Mouse (Mus musculus): ENCODE data around the gene Slc22a8. TPM values are rescaled to one million over a fixed set of nuclear protein-coding genes. Genes with fewer than 3 reads are reported as not detected.

Slc22a8 gene
- polyA plus RNA-seq, 1 experiment from 2014 or later, result not detected

GRCm38 (mm10) chr19:8642086-8642485 lies 51.0 kb downstream of the Slc22a8 start:
- no peaks in the 10 kb centered on the region for H3K9me3 ChIP-seq (ENCODE audit: control insufficient read depth, low read length)
- 45% methylated on average over 5 of the region's 5 CpGs for WGBS

GRCm38 (mm10) chr19:8646393-8646792 lies 55.3 kb downstream of the Slc22a8 start:
- no peak overlapping the region for H3K4me2 ChIP-seq (ENCODE audit: low read length)
- no peaks in the 10 kb centered on the region for H3K9me3 ChIP-seq (ENCODE audit: control insufficient read depth, low read length)
- no peak for ATAC-seq (ENCODE audit: insufficient number of reproducible peaks, insufficient read depth, low FRiP score, low read depth)
- WGBS, result 76% methylated on average over 2 of the region's 2 CpGs
- 0 out of 4 replicates have a peak, but pooled peaks cover 0 to 2% of the 10 kb centered on the region in 2 experiments for H3K4me1 ChIP-seq (ENCODE audit: control insufficient read depth in 2 of 2, insufficient read depth in 2 of 2, low read length in 2 of 2)
- H3K9ac ChIP-seq (ENCODE audit: low read length), result no peak overlapping the region
- no peaks in the 10 kb centered on the region for H3K27me3 ChIP-seq (ENCODE audit: control insufficient read depth, insufficient read depth, low read length)
- no peak overlapping the region for H3K4me3 ChIP-seq (ENCODE audit: control insufficient read depth in 1 of 2, insufficient read depth in 1 of 2, low read depth in 1 of 2, low read length in 2 of 2)
- no peaks in the 10 kb centered on the region for H3K36me3 ChIP-seq (ENCODE audit: control insufficient read depth, insufficient read depth, low read length)
- H3K27ac ChIP-seq (replicated peaks in 1 of 2; ENCODE audit: control insufficient read depth in 1 of 2, insufficient read depth in 1 of 2, low read depth in 2 of 2, low read length in 2 of 2), result no peak overlapping the region

More at GRCm38 (mm10) chr19:8642086-8642485, 51.0 kb downstream of the Slc22a8 start:
- no peak overlapping the region for H3K27ac ChIP-seq (replicated peaks in 1 of 2; ENCODE audit: control insufficient read depth in 1 of 2, insufficient read depth in 1 of 2, low read depth in 2 of 2, low read length in 2 of 2)
- H3K36me3 ChIP-seq (ENCODE audit: control insufficient read depth, insufficient read depth, low read length), result no peaks in the 10 kb centered on the region
- H3K4me3 ChIP-seq (ENCODE audit: control insufficient read depth in 1 of 2, insufficient read depth in 1 of 2, low read depth in 1 of 2, low read length in 2 of 2), result no peak overlapping the region
- H3K9ac ChIP-seq (ENCODE audit: low read length), result no peak overlapping the region
- no peak for ATAC-seq (ENCODE audit: insufficient number of reproducible peaks, insufficient read depth, low FRiP score, low read depth)
- no peak overlapping the region for H3K4me2 ChIP-seq (ENCODE audit: low read length)
- H3K4me1 ChIP-seq (ENCODE audit: control insufficient read depth in 2 of 2, insufficient read depth in 2 of 2, low read length in 2 of 2), result 0 out of 4 replicates have a peak, but pooled peaks cover 0 to 2% of the 10 kb centered on the region in 2 experiments
- no peaks in the 10 kb centered on the region for H3K27me3 ChIP-seq (ENCODE audit: control insufficient read depth, insufficient read depth, low read length)

DNA sequence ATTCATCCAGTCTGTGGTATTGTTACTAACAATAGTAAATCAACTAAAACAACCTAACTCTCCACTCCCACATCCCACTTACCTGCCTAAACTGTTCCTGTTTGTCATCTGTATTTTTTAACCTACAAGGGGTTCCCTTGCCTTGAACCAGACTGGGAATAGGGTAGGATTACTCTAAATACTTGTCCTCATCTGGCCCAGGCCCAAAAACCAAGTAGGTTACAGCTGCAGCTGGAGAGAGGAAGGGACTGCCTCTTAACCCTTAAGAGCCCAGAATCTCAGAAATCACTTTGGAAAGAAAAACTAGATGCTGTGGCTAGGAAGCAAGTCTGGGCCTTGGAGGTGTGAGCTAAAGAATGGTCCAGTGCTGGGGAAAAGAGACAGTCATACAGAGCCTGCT lies 64.8 kb downstream of the Slc22a8 start:
- H3K9ac ChIP-seq (ENCODE audit: low read length), result no peak overlapping the region
- 0 out of 2 replicates have a peak, but pooled peaks cover 3% of the 10 kb centered on the region for H3K27me3 ChIP-seq (ENCODE audit: control insufficient read depth, insufficient read depth, low read length)
- H3K9me3 ChIP-seq (ENCODE audit: control insufficient read depth, low read length), result no peaks in the 10 kb centered on the region
- no peak overlapping the region for H3K4me2 ChIP-seq (ENCODE audit: low read length)
- H3K36me3 ChIP-seq (ENCODE audit: control insufficient read depth, insufficient read depth, low read length), result no peaks in the 10 kb centered on the region
- no peaks in the 10 kb centered on the region; a peak in 1 of 4 replicates for H3K4me1 ChIP-seq (ENCODE audit: control insufficient read depth in 2 of 2, insufficient read depth in 2 of 2, low read length in 2 of 2)
- no peak for ATAC-seq (ENCODE audit: insufficient number of reproducible peaks, insufficient read depth, low FRiP score, low read depth)
- H3K27ac ChIP-seq (replicated peaks in 1 of 2; ENCODE audit: control insufficient read depth in 1 of 2, insufficient read depth in 1 of 2, low read depth in 2 of 2, low read length in 2 of 2), result no peak overlapping the region
- no peak overlapping the region for H3K4me3 ChIP-seq (ENCODE audit: control insufficient read depth in 1 of 2, insufficient read depth in 1 of 2, low read depth in 1 of 2, low read length in 2 of 2)

- no peak overlapping the region for H3K9ac ChIP-seq (ENCODE audit: low read length)
- 67% methylated on average over 4 of the region's 4 CpGs for WGBS
- H3K27ac ChIP-seq (replicated peaks in 1 of 2; ENCODE audit: control insufficient read depth in 1 of 2, insufficient read depth in 1 of 2, low read depth in 2 of 2, low read length in 2 of 2), result no peak overlapping the region
- no peak for ATAC-seq (ENCODE audit: insufficient number of reproducible peaks, insufficient read depth, low FRiP score, low read depth)
- 0 out of 2 replicates have a peak, but pooled peaks cover 7% of the 10 kb centered on the region for H3K27me3 ChIP-seq (ENCODE audit: control insufficient read depth, insufficient read depth, low read length)
- no peaks in the 10 kb centered on the region for H3K9me3 ChIP-seq (ENCODE audit: control insufficient read depth, low read length)
- no peak overlapping the region for H3K4me3 ChIP-seq (ENCODE audit: control insufficient read depth in 1 of 2, insufficient read depth in 1 of 2, low read depth in 1 of 2, low read length in 2 of 2)
- H3K4me2 ChIP-seq (ENCODE audit: low read length), result no peak overlapping the region
- H3K4me1 ChIP-seq (ENCODE audit: control insufficient read depth in 2 of 2, insufficient read depth in 2 of 2, low read length in 2 of 2), result no peaks in the 10 kb centered on the region; a peak in 1 of 4 replicates
- H3K36me3 ChIP-seq (ENCODE audit: control insufficient read depth, insufficient read depth, low read length), result no peaks in the 10 kb centered on the region
Measured at GRCm38 (mm10) chr19:8656341-8656740, 65.3 kb downstream of the Slc22a8 start.

Other genes with a start within 250 kb of the Slc22a8 start
- not detected in 2 replicates for gene Slc22a30, start 186.1 kb upstream of the Slc22a8 start, polyA plus RNA-seq (2014; fragmentation: Nextera tagmentation; extraction: Ambion mirVana)
- not detected in 2 replicates for gene Slc22a6, start 26.8 kb downstream of the Slc22a8 start, polyA plus RNA-seq (2014; fragmentation: Nextera tagmentation; extraction: Ambion mirVana)
- 0.12 TPM in 1 of 2 replicates, not detected in the other for gene Chrm1, start 72.5 kb downstream of the Slc22a8 start, polyA plus RNA-seq (2014; fragmentation: Nextera tagmentation; extraction: Ambion mirVana)
- 62.2 and 65.7 TPM in 2 replicates for gene Slc3a2, start 132.1 kb downstream of the Slc22a8 start, polyA plus RNA-seq (2014; fragmentation: Nextera tagmentation; extraction: Ambion mirVana)
- 49.7 and 50.5 TPM in 2 replicates for gene Wdr74, start 144.6 kb downstream of the Slc22a8 start, polyA plus RNA-seq (2014; fragmentation: Nextera tagmentation; extraction: Ambion mirVana)
- 1.2 TPM in 1 of 2 replicates, not detected in the other for gene 1700092M07Rik, start 149.5 kb downstream of the Slc22a8 start, polyA plus RNA-seq (2014; fragmentation: Nextera tagmentation; extraction: Ambion mirVana)
- gene Stx5a, start 150.2 kb downstream of the Slc22a8 start, polyA plus RNA-seq (2014; fragmentation: Nextera tagmentation; extraction: Ambion mirVana), result 81.4 and 83.5 TPM in 2 replicates
- gene Nxf1, start 165.8 kb downstream of the Slc22a8 start, polyA plus RNA-seq (2014; fragmentation: Nextera tagmentation; extraction: Ambion mirVana), result 101 and 105 TPM in 2 replicates
- gene Tmem223, start 179.7 kb downstream of the Slc22a8 start, polyA plus RNA-seq (2014; fragmentation: Nextera tagmentation; extraction: Ambion mirVana), result 167 and 196 TPM in 2 replicates
- gene Tmem179b, start 183.2 kb downstream of the Slc22a8 start, polyA plus RNA-seq (2014; fragmentation: Nextera tagmentation; extraction: Ambion mirVana), result 59.0 and 69.7 TPM in 2 replicates
- gene Taf6l, start 195.2 kb downstream of the Slc22a8 start, polyA plus RNA-seq (2014; fragmentation: Nextera tagmentation; extraction: Ambion mirVana), result 10.8 and 10.9 TPM in 2 replicates
- 128 and 146 TPM in 2 replicates for gene Polr2g, start 207.3 kb downstream of the Slc22a8 start, polyA plus RNA-seq (2014; fragmentation: Nextera tagmentation; extraction: Ambion mirVana)
- gene Zbtb3, start 211.3 kb downstream of the Slc22a8 start, polyA plus RNA-seq (2014; fragmentation: Nextera tagmentation; extraction: Ambion mirVana), result 3.0 and 3.2 TPM in 2 replicates
- 27.7 and 31.8 TPM in 2 replicates for gene Ttc9c, start 228.1 kb downstream of the Slc22a8 start, polyA plus RNA-seq (2014; fragmentation: Nextera tagmentation; extraction: Ambion mirVana)
- 3.9 and 5.0 TPM in 2 replicates for gene Hnrnpul2, start 228.8 kb downstream of the Slc22a8 start, polyA plus RNA-seq (2014; fragmentation: Nextera tagmentation; extraction: Ambion mirVana)
- gene AC129217.1, start 238.5 kb downstream of the Slc22a8 start, polyA plus RNA-seq (2014; fragmentation: Nextera tagmentation; extraction: Ambion mirVana), result 0.43 TPM in 1 of 2 replicates, not detected in the other
- gene Bscl2, start 246.2 kb downstream of the Slc22a8 start, polyA plus RNA-seq (2014; fragmentation: Nextera tagmentation; extraction: Ambion mirVana), result 40.6 and 45.0 TPM in 2 replicates
- gene Gng3, start 247.9 kb downstream of the Slc22a8 start, polyA plus RNA-seq (2014; fragmentation: Nextera tagmentation; extraction: Ambion mirVana), result 1.0 and 2.3 TPM in 2 replicates